Mouse (Mus musculus): ENCODE data around the gene Rere.

DNA sequence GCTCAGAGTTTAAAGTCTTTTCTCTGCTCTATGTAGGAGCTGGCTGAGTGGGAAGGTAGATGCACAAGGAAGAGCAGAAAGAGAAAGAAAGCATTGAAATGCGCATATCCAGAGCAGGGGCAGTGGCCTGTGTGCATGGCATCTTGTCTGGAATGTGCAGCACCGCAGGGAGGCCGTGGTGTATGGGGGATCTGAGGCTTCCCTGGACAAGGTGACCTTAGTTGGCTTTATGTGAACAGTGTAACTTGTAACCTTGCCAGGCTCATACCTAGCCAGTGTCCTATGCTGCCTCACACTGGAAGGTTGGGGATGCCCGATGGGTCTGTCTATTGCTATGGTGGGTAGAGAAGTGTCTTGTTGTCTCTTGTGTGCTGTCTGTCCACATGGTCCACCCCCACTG lies 165.2 kb downstream of the Rere start:
- no peak for TF ChIP-seq POLR2AphosphoS2 (IDR thresholded peaks at IDR 0.05; ENCODE audit: low read length)
- no peak for TF ChIP-seq RCOR1 (IDR thresholded peaks at IDR 0.05; ENCODE audit: low read depth, low read length)
- no peak for TF ChIP-seq UBTF (IDR thresholded peaks at IDR 0.05; ENCODE audit: borderline replicate concordance, insufficient read depth, low read depth, low read length)
- no peak for TF ChIP-seq ZNF384 (IDR thresholded peaks at IDR 0.05; ENCODE audit: low read depth, low read length)
- TF ChIP-seq MAZ (IDR thresholded peaks at IDR 0.05; ENCODE audit: low read depth, low read length) = no peak

Data from MEL (cell line).